28 mouse cellular contexts compared by ENCODE assay signal in genomic region chr5:98569029-98569513, GRCm38 (mm10). TPM values are rescaled to one million over a fixed set of nuclear protein-coding genes. Genes with fewer than 3 reads are reported as not detected.
DNase-seq lines count a peak whose midpoint lies in the region; ATAC-seq and TF ChIP-seq lines count a peak whose summit lies in the region.
"Had no signal": no experiment of that assay in that cellular context is flagged by ENCODE, and none has a peak within 500 bp of the region (broad histone marks: within the 10 kb centered on the region; RNA-seq: fewer than 3 reads in every experiment).

No protein-coding gene starts in this region.

- H3K4me2 ChIP-seq in hindbrain, embryonic 14.5 days (replicated peaks): no peak overlapping the region
- peak overlapping the region; percentile 3; the same call in 1 of the 2 replicates for H3K4me2 ChIP-seq in CH12.LX (ENCODE audit: insufficient read depth, low read depth, poor library complexity, severe bottlenecking)
- 0 out of 2 replicates have a peak overlapping the region, but pooled peaks have one; percentile 2 for H3K4me2 ChIP-seq in intestine, embryonic 16.5 days (ENCODE audit: low read depth, low read length)
- H3K4me2 ChIP-seq in lung, postnatal 0 days (replicated peaks; ENCODE audit: low read depth, low read length): no peak overlapping the region
- H3K4me2 ChIP-seq: forebrain, embryonic 13.5 days had no signal

- no peak for TF ChIP-seq POLR2A in CH12.LX (IDR thresholded peaks at IDR 0.05; ENCODE audit: low read depth, low read length)

- no peak; the same call in none of the 2 replicates for TF ChIP-seq RAD21 in CH12.LX (IDR thresholded peaks at IDR 0.05; ENCODE audit: low read depth, low read length)

- in situ Hi-C loops in CH12.LX (cut with MboI; ENCODE audit: low pct_ligation_motif_present, low pct_unique_long_range_greater_than_20kb, low sequenced_read_pairs): no loop called here

- no peak for TF ChIP-seq CTCF in CH12.LX (conservative IDR thresholded peaks at IDR 0.05 in 1 of 2, IDR thresholded peaks at IDR 0.05 in 1 of 2; ENCODE audit: low read depth in 2 of 2, low read length in 2 of 2)
- no peak for TF ChIP-seq CTCF in lung, postnatal 0 days (IDR thresholded peaks at IDR 0.05)

- H3K4me3 ChIP-seq in hindbrain, embryonic 10.5 days: no peak overlapping the region
- H3K4me3 ChIP-seq in hindbrain, embryonic 14.5 days (replicated peaks; ENCODE audit: low read length): no peak overlapping the region
- no peak overlapping the region for H3K4me3 ChIP-seq in CH12.LX (replicated peaks in 1 of 3; ENCODE audit: low read depth in 2 of 3, low read length in 2 of 3, poor library complexity in 1 of 3)
- H3K4me3 ChIP-seq in intestine, embryonic 16.5 days (ENCODE audit: low read length): no peak overlapping the region
- no peak overlapping the region for H3K4me3 ChIP-seq in lung, postnatal 0 days (ENCODE audit: low read depth, low read length)
- H3K4me3 ChIP-seq: forebrain, embryonic 13.5 days; midbrain, embryonic 10.5 days had no signal

- no peak for DNase-seq in hindbrain, embryonic 10.5 days (ENCODE audit: low spot score)
- DNase-seq in hindbrain, embryonic 14.5 days (ENCODE audit: low spot score): no peak
- peak; percentile 79 for DNase-seq in CH12.LX (ENCODE audit: extremely low read depth)
- DNase-seq in lung, postnatal 0 days (ENCODE audit: low spot score): peak; percentile 69
- DNase-seq in heart, postnatal 4 days: no peak
- DNase-seq in urinary bladder, postnatal 25 days (ENCODE audit: low spot score): no peak
- DNase-seq: cerebellum, adult 8-10 months; gastrocnemius, postnatal 10 days; heart, adult 18-20 months; heart, postnatal 36 days; left cerebral cortex, postnatal 4 days; retina, postnatal 1 day; thymus, adult 2 months had no signal

- no peak overlapping the region for H3K9ac ChIP-seq in hindbrain, embryonic 14.5 days
- no peak overlapping the region for H3K9ac ChIP-seq in CH12.LX (ENCODE audit: insufficient read depth, low read depth)
- no peak overlapping the region for H3K9ac ChIP-seq in intestine, embryonic 16.5 days (ENCODE audit: low read depth, low read length)
- no peak overlapping the region for H3K9ac ChIP-seq in lung, postnatal 0 days (replicated peaks; ENCODE audit: low read depth)
- H3K9ac ChIP-seq: forebrain, embryonic 13.5 days had no signal

- dilution Hi-C loops in CH12.LX (cut with MboI; ENCODE audit: extremely low pct_ligation_motif_present, extremely low pct_unique_long_range_greater_than_20kb, low sequenced_read_pairs): no loop called here

- no peak for TF ChIP-seq EP300 in CH12.LX (IDR thresholded peaks at IDR 0.05; ENCODE audit: low read length)
- peak; percentile 58 for TF ChIP-seq EP300 in lung, postnatal 0 days (IDR thresholded peaks at IDR 0.05)

- 73% methylated on average over 3 of the region's 3 CpGs for WGBS in hindbrain, embryonic 10.5 days
- WGBS in hindbrain, embryonic 14.5 days: 69% methylated on average over 3 of the region's 3 CpGs
- WGBS in intestine, embryonic 16.5 days: 27% methylated on average over 3 of the region's 3 CpGs
- WGBS in lung, postnatal 0 days: 7% methylated on average over 3 of the region's 3 CpGs

- no peaks in the 10 kb centered on the region for H3K36me3 ChIP-seq in hindbrain, embryonic 10.5 days
- H3K36me3 ChIP-seq in hindbrain, embryonic 14.5 days (replicated peaks; ENCODE audit: control insufficient read depth, insufficient read depth): no peaks in the 10 kb centered on the region
- no peaks in the 10 kb centered on the region for H3K36me3 ChIP-seq in CH12.LX (replicated peaks in 1 of 2; ENCODE audit: control insufficient read depth in 1 of 2, insufficient read depth in 1 of 2, low read length in 1 of 2)
- H3K36me3 ChIP-seq in intestine, embryonic 16.5 days (ENCODE audit: control insufficient read depth, insufficient read depth, low read length): no peaks in the 10 kb centered on the region
- no peaks in the 10 kb centered on the region for H3K36me3 ChIP-seq in lung, postnatal 0 days (ENCODE audit: insufficient read depth, low read length)
- H3K36me3 ChIP-seq: midbrain, embryonic 10.5 days had no signal

- no peaks in the 10 kb centered on the region for H3K9me3 ChIP-seq in hindbrain, embryonic 10.5 days
- H3K9me3 ChIP-seq in hindbrain, embryonic 14.5 days (ENCODE audit: control insufficient read depth, low read length): no peaks in the 10 kb centered on the region
- H3K9me3 ChIP-seq in CH12.LX (replicated peaks; ENCODE audit: low read length): no peaks in the 10 kb centered on the region
- no peaks in the 10 kb centered on the region for H3K9me3 ChIP-seq in intestine, embryonic 16.5 days (ENCODE audit: control insufficient read depth, low read length)
- no peaks in the 10 kb centered on the region for H3K9me3 ChIP-seq in lung, postnatal 0 days (ENCODE audit: low read length)
- H3K9me3 ChIP-seq: forebrain, embryonic 13.5 days; midbrain, embryonic 10.5 days had no signal

- 0 out of 2 replicates have a peak overlapping the region, but pooled peaks have one; percentile 18 for H3K27ac ChIP-seq in hindbrain, embryonic 10.5 days
- H3K27ac ChIP-seq in hindbrain, embryonic 14.5 days: no peak overlapping the region
- no peak overlapping the region for H3K27ac ChIP-seq in CH12.LX (ENCODE audit: insufficient read depth, low read depth)
- peak overlapping the region; percentile 37; the same call in 1 of the 2 replicates for H3K27ac ChIP-seq in intestine, embryonic 16.5 days (ENCODE audit: low read length)
- H3K27ac ChIP-seq in lung, postnatal 0 days (ENCODE audit: low read length): no peak overlapping the region
- H3K27ac ChIP-seq: forebrain, embryonic 13.5 days; midbrain, embryonic 10.5 days had no signal

- H3K79me2 ChIP-seq in CH12.LX (replicated peaks; ENCODE audit: control insufficient read depth, extremely low read depth, insufficient read depth, poor library complexity, severe bottlenecking): no peaks in the 10 kb centered on the region

- no peak for ATAC-seq in hindbrain, embryonic 14.5 days (ENCODE audit: low FRiP score)
- peak; percentile 98 for ATAC-seq in intestine, embryonic 16.5 days
- ATAC-seq in lung, postnatal 0 days: peak; percentile 77
- ATAC-seq in megakaryocyte, adult 5-6 weeks (ENCODE audit: poor library complexity, severe bottlenecking): no peak
- ATAC-seq: CD4-positive, CD25-positive, alpha-beta regulatory T cell, adult 4 months; forebrain, embryonic 13.5 days had no signal

- peaks cover 22% of the 10 kb centered on the region for H3K4me1 ChIP-seq in hindbrain, embryonic 10.5 days (replicated peaks)
- no peaks in the 10 kb centered on the region for H3K4me1 ChIP-seq in hindbrain, embryonic 14.5 days (replicated peaks; ENCODE audit: control insufficient read depth, insufficient read depth, low read length)
- peaks cover 18 to 58% of the 10 kb centered on the region in 2 experiments for H3K4me1 ChIP-seq in CH12.LX (ENCODE audit: control insufficient read depth in 1 of 2, insufficient read depth in 2 of 2)
- H3K4me1 ChIP-seq in intestine, embryonic 16.5 days (ENCODE audit: control insufficient read depth, insufficient read depth, low read length): peaks cover 10% of the 10 kb centered on the region
- peaks cover 4% of the 10 kb centered on the region; the same call in 1 of the 2 replicates for H3K4me1 ChIP-seq in lung, postnatal 0 days (ENCODE audit: insufficient read depth, low read depth, low read length)

- no peaks in the 10 kb centered on the region for H3K27me3 ChIP-seq in hindbrain, embryonic 10.5 days (ENCODE audit: insufficient read depth, poor library complexity, severe bottlenecking)
- no peaks in the 10 kb centered on the region for H3K27me3 ChIP-seq in hindbrain, embryonic 14.5 days (ENCODE audit: control insufficient read depth, insufficient read depth, low read length)
- H3K27me3 ChIP-seq in CH12.LX (replicated peaks): no peaks in the 10 kb centered on the region
- no peaks in the 10 kb centered on the region for H3K27me3 ChIP-seq in intestine, embryonic 16.5 days (replicated peaks; ENCODE audit: control insufficient read depth, insufficient read depth, low read length)
- no peaks in the 10 kb centered on the region for H3K27me3 ChIP-seq in lung, postnatal 0 days (replicated peaks; ENCODE audit: insufficient read depth, low read length)
- H3K27me3 ChIP-seq: forebrain, embryonic 13.5 days had no signal

TF ChIP-seq in CH12.LX, 34 proteins besides CTCF, POLR2A, EP300 and RAD21:
- TF ChIP-seq UBTF (IDR thresholded peaks at IDR 0.05; ENCODE audit: low read depth, low read length): no peak
- 0 out of 2 replicates have a peak, but pooled peaks have one; percentile 66 for TF ChIP-seq MEF2A (IDR thresholded peaks at IDR 0.05; ENCODE audit: borderline replicate concordance, low read depth, low read length)
- peak; percentile 81 for TF ChIP-seq ETS1 (conservative IDR thresholded peaks at IDR 0.05; ENCODE audit: low read depth, low read length)
- TF ChIP-seq MAFK (IDR thresholded peaks at IDR 0.05; ENCODE audit: insufficient replicate concordance, low read length): peak; percentile 74; the same call in 1 of the 2 replicates
- TF ChIP-seq ZNF384 (IDR thresholded peaks at IDR 0.05; ENCODE audit: low read depth, low read length): peak; percentile 94

RNA-seq across cellular contexts. Expression of gene Gm11111, which starts 16.6 kb away (rescaled TPM):
- polyA plus RNA-seq in hindbrain, embryonic 10.5 days (2016; fragmentation: Nextera tagmentation; extraction: Ambion mirVana): not detected in 2 replicates
- polyA plus RNA-seq in hindbrain, embryonic 14.5 days (2014; fragmentation: Nextera tagmentation; extraction: Ambion mirVana): not detected in 2 replicates
- total RNA-seq in CH12.LX (2012; rRNA removed): not detected in 2 replicates
- total RNA-seq in CH12.LX (2014; rRNA removed): not detected in 2 replicates
- polyA plus RNA-seq in CH12.LX (2012; ENCODE audit: insufficient read length, low read depth): not detected in 2 replicates
- polyA plus RNA-seq in intestine, embryonic 16.5 days (2015; fragmentation: Nextera tagmentation; extraction: Ambion mirVana): not detected in 2 replicates
- not detected in 2 replicates for polyA plus RNA-seq in lung, postnatal 0 days (2015; fragmentation: Nextera tagmentation; extraction: Ambion mirVana)
- not detected for total RNA-seq in heart, postnatal 4 days (2021)
- not detected in 2 replicates for total RNA-seq in megakaryocyte, adult 5-6 weeks (2015)
- total RNA-seq in megakaryocyte, adult 5-6 weeks (2017): not detected in 2 replicates
- total RNA-seq: gastrocnemius, postnatal 10 days; heart, adult 18-20 months; heart, postnatal 36 days; layer of hippocampus, adult 8-10 months; left cerebral cortex, postnatal 4 days; liver, adult 2 months; MEL; monocyte, adult 5-6 weeks had no signal
- polyA plus RNA-seq: CD4-positive, CD25-positive, alpha-beta regulatory T cell, adult 4 months; cortical plate, adult 2 months; embryonic facial prominence, embryonic 11.5 days; forebrain, embryonic 13.5 days; heart, embryonic 14.5 days; kidney, embryonic 14.5 days; liver, adult 2 months; midbrain, embryonic 10.5 days; neural tube, embryonic 11.5 days; small intestine, adult 2 months; thymus, adult 2 months had no signal

Comparison
In these comparisons a context has a peak if more than half of its experiments do, and no peak if none do; other contexts are left out.
1. H3K27ac ChIP-seq: peak in hindbrain, embryonic 10.5 days (single experiment) and intestine, embryonic 16.5 days (single experiment); none in hindbrain, embryonic 14.5 days (single experiment), CH12.LX (single experiment) and lung, postnatal 0 days (single experiment).
2. DNase-seq: peak in CH12.LX (single experiment) and lung, postnatal 0 days (single experiment); none in hindbrain, embryonic 10.5 days (single experiment), hindbrain, embryonic 14.5 days (single experiment), heart, postnatal 4 days (single experiment) and urinary bladder, postnatal 25 days (single experiment).
3. ATAC-seq: peak in intestine, embryonic 16.5 days (single experiment) and lung, postnatal 0 days (single experiment); none in hindbrain, embryonic 14.5 days (single experiment) and megakaryocyte, adult 5-6 weeks (single experiment).
4. H3K4me2 ChIP-seq: peak in CH12.LX (single experiment) and intestine, embryonic 16.5 days (single experiment); none in hindbrain, embryonic 14.5 days (single experiment) and lung, postnatal 0 days (single experiment).